Mouse (Mus musculus): ENCODE measurements around the gene Gm20390.

GRCm38 (mm10) chr11:93940906-93941305 lies 27.2 kb downstream of the Gm20390 start:
- TF ChIP-seq GATA1 (IDR thresholded peaks at IDR 0.05; ENCODE audit: low read length) (no peak), TAL1 (IDR thresholded peaks at IDR 0.05; ENCODE audit: low read length) (no peak)

Data from erythroblast, embryonic 14.5 days (primary cell).